Mouse (Mus musculus) heart, adult 2 months (tissue): ENCODE measurements at regions not wholly inside any gene's neighbourhood (a gene's known extent, or its start where the extent isn't known, plus 50 kb on each side); places are given as distances from the start of the nearest gene placed in this dataset.

ENCODE experiments used
- CTCF ChIP-seq: fragments of 200-600 bp; IDR thresholded peaks from 2 replicates; pipeline ENCODE4 v1.8.1; 2022; ENCODE audit warnings: antibody characterized with exemption, mild to moderate bottlenecking, moderate library complexity
- POLR2A ChIP-seq: fragments of 200-500 bp; IDR thresholded peaks from 2 replicates; pipeline ENCODE4 v1.6.1; 2011; ENCODE audit warnings: mild to moderate bottlenecking, low read depth, low read length, control low read depth; ENCODE audit not compliant: insufficient read depth

- TF ChIP-seq CTCF (no peak), POLR2A (no peak)
Observed at GRCm38 (mm10) chrX:12323812-12324211, 163.7 kb upstream of the Bcor start.
